Mouse (Mus musculus): ENCODE results near the gene Bcl2l11.
"Not testable (repeated sequence)": the region's sequence is repeated elsewhere in the genome, so short reads cannot be mapped to it uniquely, and the experiment has no call there.

Gene Bcl2l11

GRCm38 (mm10) chr2:128125635-128126470 is at the start of gene Bcl2l11:
Gene Bcl2l11 (plus strand): TSS chr2:128126038.
- DNase-seq (ENCODE audit: low read depth, low spot score), result peak; percentile 94

- no peak for DNase-seq (ENCODE audit: low read depth, low spot score)
Measured at GRCm38 (mm10) chr2:128076936-128077335, 48.9 kb upstream of the Bcl2l11 start.

- peak; percentile 30 for DNase-seq (ENCODE audit: low read depth, low spot score)
Measured at GRCm38 (mm10) chr2:128078859-128079258, 47.0 kb upstream of the Bcl2l11 start.

- DNase-seq (ENCODE audit: low read depth, low spot score), result no peak
Measured at GRCm38 (mm10) chr2:128079316-128079715, 46.5 kb upstream of the Bcl2l11 start.

GRCm38 (mm10) chr2:128083844-128084243 is 42.0 kb upstream of the Bcl2l11 start:
- DNase-seq (ENCODE audit: low read depth, low spot score), result no peak

- no peak for DNase-seq (ENCODE audit: low read depth, low spot score)
Measured at GRCm38 (mm10) chr2:128084607-128085006, 41.2 kb upstream of the Bcl2l11 start.

- no peak for DNase-seq (ENCODE audit: low read depth, low spot score)
Measured at GRCm38 (mm10) chr2:128085481-128085880, 40.4 kb upstream of the Bcl2l11 start.

GRCm38 (mm10) chr2:128086301-128086886 is 39.4 kb upstream of the Bcl2l11 start:
- DNase-seq (ENCODE audit: low read depth, low spot score), result no peak

- peak; percentile 80 for DNase-seq (ENCODE audit: low read depth, low spot score)
Measured at GRCm38 (mm10) chr2:128086996-128087526, 38.8 kb upstream of the Bcl2l11 start.

- DNase-seq (ENCODE audit: low read depth, low spot score), result peak; percentile 62
Measured at GRCm38 (mm10) chr2:128087798-128088545, 37.9 kb upstream of the Bcl2l11 start.

GRCm38 (mm10) chr2:128090283-128090885 is 35.5 kb upstream of the Bcl2l11 start:
- DNase-seq (ENCODE audit: low read depth, low spot score), result peak; percentile 56

- DNase-seq (ENCODE audit: low read depth, low spot score), result peak; percentile 75
Measured at GRCm38 (mm10) chr2:128091431-128092369, 34.1 kb upstream of the Bcl2l11 start.

GRCm38 (mm10) chr2:128092451-128092850 is 33.4 kb upstream of the Bcl2l11 start:
- DNase-seq (ENCODE audit: low read depth, low spot score), result no peak

GRCm38 (mm10) chr2:128094196-128094595 is 31.6 kb upstream of the Bcl2l11 start:
- DNase-seq (ENCODE audit: low read depth, low spot score), result no peak

GRCm38 (mm10) chr2:128094602-128095001 is 31.2 kb upstream of the Bcl2l11 start:
- no peak for DNase-seq (ENCODE audit: low read depth, low spot score)

GRCm38 (mm10) chr2:128095270-128095669 is 30.6 kb upstream of the Bcl2l11 start:
- DNase-seq (ENCODE audit: low read depth, low spot score), result no peak

- no peak for DNase-seq (ENCODE audit: low read depth, low spot score)
Measured at GRCm38 (mm10) chr2:128096070-128096469, 29.8 kb upstream of the Bcl2l11 start.

- not testable (repeated sequence) for DNase-seq (ENCODE audit: low read depth, low spot score)
Measured at GRCm38 (mm10) chr2:128098118-128098517, 27.7 kb upstream of the Bcl2l11 start.

- no peak for DNase-seq (ENCODE audit: low read depth, low spot score)
Measured at GRCm38 (mm10) chr2:128102086-128102485, 23.8 kb upstream of the Bcl2l11 start.

GRCm38 (mm10) chr2:128104815-128105214 is 21.0 kb upstream of the Bcl2l11 start:
- DNase-seq (ENCODE audit: low read depth, low spot score), result no peak
